ENCODE assay signal across 20 mouse cellular contexts in genomic region chr2:124208251-124208650, GRCm38 (mm10).
"Had no signal": no experiment of that assay in that cellular context is flagged by ENCODE, and none has a peak within 500 bp of the region (broad histone marks: within the 10 kb centered on the region; RNA-seq: fewer than 3 reads in every experiment).

No protein-coding gene starts in this region.

- H3K27ac ChIP-seq: limb, embryonic 12.5 days; limb, embryonic 15.5 days; liver, embryonic 14.5 days; midbrain, embryonic 15.5 days; neural tube, embryonic 12.5 days; neural tube, embryonic 15.5 days; stomach, embryonic 15.5 days had no signal

- H3K27me3 ChIP-seq: limb, embryonic 12.5 days; limb, embryonic 15.5 days; midbrain, embryonic 15.5 days; neural tube, embryonic 12.5 days; neural tube, embryonic 15.5 days; stomach, embryonic 15.5 days had no signal

- DNase-seq: kidney, adult 18-20 months; kidney, adult 9 months; kidney, postnatal 14 days; kidney, postnatal 4 days; left cerebral cortex, postnatal 4 days; liver, postnatal 0 days; right cerebral cortex, postnatal 4 days; spleen, adult 18-20 months; thymus, postnatal 25 days had no signal

- H3K4me3 ChIP-seq: limb, embryonic 12.5 days; limb, embryonic 15.5 days; midbrain, embryonic 15.5 days; neural tube, embryonic 12.5 days; neural tube, embryonic 15.5 days; stomach, embryonic 15.5 days had no signal

- H3K36me3 ChIP-seq: limb, embryonic 12.5 days; limb, embryonic 15.5 days; midbrain, embryonic 15.5 days; neural tube, embryonic 12.5 days; neural tube, embryonic 15.5 days; stomach, embryonic 15.5 days had no signal

- H3K4me2 ChIP-seq: limb, embryonic 12.5 days; limb, embryonic 15.5 days; liver, embryonic 11.5 days; midbrain, embryonic 11.5 days; midbrain, embryonic 15.5 days; neural tube, embryonic 12.5 days; neural tube, embryonic 15.5 days; stomach, embryonic 15.5 days had no signal

- ATAC-seq: inflammation-experienced regulatory T-cells, adult 6 months; intestine, embryonic 16.5 days; liver, postnatal 0 days; midbrain, embryonic 15.5 days had no signal

- H3K9me3 ChIP-seq: limb, embryonic 12.5 days; limb, embryonic 15.5 days; midbrain, embryonic 15.5 days; neural tube, embryonic 12.5 days; neural tube, embryonic 15.5 days; stomach, embryonic 15.5 days had no signal

- H3K4me1 ChIP-seq: limb, embryonic 12.5 days; limb, embryonic 15.5 days; midbrain, embryonic 15.5 days; neural tube, embryonic 12.5 days; stomach, embryonic 15.5 days had no signal

- H3K9ac ChIP-seq: limb, embryonic 12.5 days; limb, embryonic 15.5 days; liver, embryonic 14.5 days; liver, postnatal 0 days; midbrain, embryonic 15.5 days; neural tube, embryonic 12.5 days; neural tube, embryonic 15.5 days; stomach, embryonic 15.5 days had no signal
